Mouse (Mus musculus) embryo, embryonic 10.5 days (tissue): ENCODE data around the gene Fgfr2.

ENCODE experiments used
- DNase-seq: peaks from one replicate; pipeline ENCODE4 v3.0.0-alpha.2; 2015; ENCODE audit warnings: low spot score

Gene Fgfr2

GRCm38 (mm10) chr7:132753518-132754388, 369.4 kb downstream of the Fgfr2 start:
- peak; percentile 23 for DNase-seq

GRCm38 (mm10) chr7:132751716-132752115, 371.4 kb downstream of the Fgfr2 start:
- no peak for DNase-seq

- no peak for DNase-seq
Observed at GRCm38 (mm10) chr7:132749504-132749903, 373.6 kb downstream of the Fgfr2 start.

- DNase-seq = no peak
Observed at GRCm38 (mm10) chr7:132748076-132748769, 374.9 kb downstream of the Fgfr2 start.

GRCm38 (mm10) chr7:132747096-132747495, 376.1 kb downstream of the Fgfr2 start:
- no peak for DNase-seq

GRCm38 (mm10) chr7:132742912-132743311, 380.2 kb downstream of the Fgfr2 start:
- no peak for DNase-seq

- no peak for DNase-seq
Observed at GRCm38 (mm10) chr7:132739829-132740228, 383.3 kb downstream of the Fgfr2 start.

- no peak for DNase-seq
Observed at GRCm38 (mm10) chr7:132738844-132739243, 384.3 kb downstream of the Fgfr2 start.

- peak; percentile 46 for DNase-seq
Observed at GRCm38 (mm10) chr7:132736099-132736862, 386.9 kb downstream of the Fgfr2 start.

GRCm38 (mm10) chr7:132735145-132735544, 388.0 kb downstream of the Fgfr2 start:
- DNase-seq = peak; percentile 50

GRCm38 (mm10) chr7:132734222-132734621, 388.9 kb downstream of the Fgfr2 start:
- no peak for DNase-seq

- DNase-seq = no peak
Observed at GRCm38 (mm10) chr7:132733521-132733920, 389.6 kb downstream of the Fgfr2 start.

GRCm38 (mm10) chr7:132732136-132732789, 390.9 kb downstream of the Fgfr2 start:
- peak; percentile 35 for DNase-seq

- peak; percentile 51 for DNase-seq
Observed at GRCm38 (mm10) chr7:132731558-132731957, 391.6 kb downstream of the Fgfr2 start.

GRCm38 (mm10) chr7:132730510-132730909, 392.6 kb downstream of the Fgfr2 start:
- no peak for DNase-seq

- DNase-seq = no peak
Observed at GRCm38 (mm10) chr7:132729093-132729831, 393.9 kb downstream of the Fgfr2 start.

- no peak for DNase-seq
Observed at GRCm38 (mm10) chr7:132726106-132726861, 396.9 kb downstream of the Fgfr2 start.

- no peak for DNase-seq
Observed at GRCm38 (mm10) chr7:132724501-132725062, 398.6 kb downstream of the Fgfr2 start.

GRCm38 (mm10) chr7:132723906-132724305, 399.2 kb downstream of the Fgfr2 start:
- no peak for DNase-seq
